Mouse (Mus musculus): Measurements from ENCODE around the gene Zfp866. TPM values are rescaled to one million over a fixed set of nuclear protein-coding genes. Genes with fewer than 3 reads are reported as not detected.

Zfp866 gene
- total and polyA plus RNA-seq, 3 experiments, result 8.5 to 16.1 (median 15.6) TPM

DNA sequence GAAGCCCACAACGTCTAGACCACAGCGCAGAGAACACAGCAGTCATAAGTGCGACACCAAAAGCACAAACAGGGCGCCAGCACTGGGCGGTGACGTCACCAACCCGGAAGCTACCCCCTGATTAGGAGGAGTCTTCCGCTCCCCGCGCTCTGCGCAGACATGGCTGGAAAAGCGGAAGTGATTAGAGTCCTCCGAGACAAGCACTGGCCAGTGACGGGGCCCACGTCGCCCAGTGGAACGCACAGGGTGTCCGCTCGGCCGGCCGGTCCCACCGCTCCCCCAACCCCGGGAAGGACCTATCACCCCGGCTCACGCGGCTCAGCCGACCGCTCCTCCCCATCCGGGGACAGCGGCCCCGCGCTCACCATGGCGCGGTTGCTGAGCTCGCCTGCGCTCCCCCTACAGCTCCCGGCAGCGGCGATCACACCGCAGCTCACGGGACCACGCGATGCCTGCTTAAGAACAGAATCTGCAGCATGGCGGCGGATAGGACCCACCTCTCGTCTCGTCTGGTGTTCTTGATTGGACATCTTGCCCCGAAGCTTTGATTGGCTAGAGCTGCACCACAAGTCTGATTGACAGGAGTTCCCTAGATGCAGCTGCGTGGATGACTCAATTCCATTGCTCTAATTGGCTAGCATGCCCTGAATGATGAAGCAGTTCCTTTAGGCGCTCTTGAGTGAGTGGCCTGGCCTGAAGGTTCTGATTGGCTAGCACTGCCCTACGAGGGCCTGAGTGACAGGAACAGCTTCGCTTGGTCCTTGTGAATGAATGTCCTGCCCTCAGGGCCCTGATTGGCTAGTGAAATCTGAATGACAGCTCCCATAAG lies 74.4 kb downstream of the Zfp866 start:
- Histone ChIP-seq H3K4me3 (peak overlapping the region; percentile 76), H3K79me2 (replicated peaks; ENCODE audit: control insufficient read depth, insufficient read depth, low read length) (peaks cover 8% of the 10 kb centered on the region), H3K27me3 (ENCODE audit: control insufficient read depth, insufficient read depth, low read length) (no peaks in the 10 kb centered on the region), H3K27ac (peak overlapping the region; percentile 99), H3K9ac (ENCODE audit: low read depth, low read length) (peak overlapping the region; percentile 97), H3K36me3 (ENCODE audit: control insufficient read depth, insufficient read depth, low read length) (peaks cover 11% of the 10 kb centered on the region; the same call in 1 of the 2 replicates), H3K4me1 (ENCODE audit: control insufficient read depth, insufficient read depth, low read length) (peaks cover 6% of the 10 kb centered on the region)
- TF ChIP-seq CTCF (IDR thresholded peaks at IDR 0.05), result no peak
- peak; percentile 83; the same call in 1 of the 2 replicates for TF ChIP-seq EP300 (IDR thresholded peaks at IDR 0.05; ENCODE audit: insufficient read depth, low read depth, low read length)
- peak; percentile 87 for TF ChIP-seq POLR2A (IDR thresholded peaks at IDR 0.05; ENCODE audit: insufficient read depth, low read depth, low read length)
- under 1% methylated on average over 52 of the region's 52 CpGs for WGBS
- peak; percentile 92 to 97 for DNase-seq
- intact Hi-C loops (cut with DNase I), result loop anchor here (1.0 to 10.0 kb wide), 5 partner anchors 33 to 186 kb away; partner anchors contain the start of genes Atp13a1, Gm20422, Ndufa13 and Tssk6

GRCm38 (mm10) chr8:69715366-69715765 lies 75.6 kb downstream of the Zfp866 start:
- no peak for DNase-seq
- Histone ChIP-seq H3K27ac (no peak overlapping the region), H3K27me3 (ENCODE audit: control insufficient read depth, insufficient read depth, low read length) (no peaks in the 10 kb centered on the region), H3K79me2 (replicated peaks; ENCODE audit: control insufficient read depth, insufficient read depth, low read length) (peaks cover 8% of the 10 kb centered on the region), H3K36me3 (ENCODE audit: control insufficient read depth, insufficient read depth, low read length) (peaks cover 11% of the 10 kb centered on the region), H3K4me1 (ENCODE audit: control insufficient read depth, insufficient read depth, low read length) (peaks cover 6% of the 10 kb centered on the region), H3K9ac (ENCODE audit: low read depth, low read length) (peak overlapping the region; percentile 1), H3K4me3 (peak overlapping the region; percentile 76)
- intact Hi-C loops (cut with DNase I), result loop anchor here (2.0 to 10.0 kb wide), 4 partner anchors 59 to 187 kb away; partner anchors contain the start of genes Atp13a1, Gm20422, Ndufa13 and Tssk6
- TF ChIP-seq POLR2A (IDR thresholded peaks at IDR 0.05; ENCODE audit: insufficient read depth, low read depth, low read length) (no peak), EP300 (IDR thresholded peaks at IDR 0.05; ENCODE audit: insufficient read depth, low read depth, low read length) (no peak), CTCF (IDR thresholded peaks at IDR 0.05) (no peak)
- WGBS, result 68% methylated on average over 6 of the region's 6 CpGs

DNA sequence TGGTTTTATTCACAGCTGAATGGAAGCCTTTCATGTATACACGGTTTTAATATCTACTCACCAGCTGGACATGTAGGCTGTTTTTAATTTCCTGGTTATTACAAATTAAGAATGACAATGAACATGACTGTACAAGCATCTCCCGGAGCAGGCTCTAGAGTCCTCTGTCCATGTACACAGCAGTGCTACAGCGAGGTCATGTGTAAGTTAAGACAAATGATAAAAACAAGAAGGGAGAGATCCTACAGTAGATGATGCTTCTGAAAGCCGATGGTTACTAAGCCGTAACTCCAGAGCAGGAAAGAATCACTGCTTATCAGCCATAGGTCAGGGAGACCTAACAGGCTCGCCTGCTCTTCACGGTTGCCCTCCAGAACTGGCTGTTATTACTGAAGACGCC lies 77.5 kb downstream of the Zfp866 start:
- peaks cover 19% of the 10 kb centered on the region for H3K36me3 ChIP-seq (ENCODE audit: control insufficient read depth, insufficient read depth, low read length)
- WGBS, result 67% methylated on average over 8 of the region's 8 CpGs

More for the DNA sequence above, 77.5 kb downstream of the Zfp866 start:
- DNase-seq, result no peak
- intact Hi-C loops (cut with DNase I), result loop anchor here (10.0 kb wide), 1 partner anchor 61 kb away; the partner anchor contains the start of gene Gm20422
- peaks cover 6% of the 10 kb centered on the region for H3K4me1 ChIP-seq (ENCODE audit: control insufficient read depth, insufficient read depth, low read length)
- no peak overlapping the region for H3K4me3 ChIP-seq
- H3K27ac ChIP-seq, result no peak overlapping the region
- TF ChIP-seq EP300 (IDR thresholded peaks at IDR 0.05; ENCODE audit: insufficient read depth, low read depth, low read length) (no peak), POLR2A (IDR thresholded peaks at IDR 0.05; ENCODE audit: insufficient read depth, low read depth, low read length) (no peak), CTCF (IDR thresholded peaks at IDR 0.05) (no peak)
- no peaks in the 10 kb centered on the region for H3K27me3 ChIP-seq (ENCODE audit: control insufficient read depth, insufficient read depth, low read length)
- H3K9ac ChIP-seq (ENCODE audit: low read depth, low read length), result no peak overlapping the region
- H3K79me2 ChIP-seq (replicated peaks; ENCODE audit: control insufficient read depth, insufficient read depth, low read length), result peaks cover 8% of the 10 kb centered on the region

Other genes starting within 250 kb of the Zfp866 start
- 1 to 10 TPM; 5.5 to 7.3 TPM for gene Zfp868, start 165.6 kb downstream of the Zfp866 start, total RNA-seq (2021)
- gene Zfp868, start 165.6 kb downstream of the Zfp866 start, polyA plus RNA-seq (2012; rRNA removed), result 2.2 and 7.5 TPM in 2 replicates
- 1 to 10 TPM; 1.1 to 1.3 TPM for gene Zfp964, start 136.7 kb downstream of the Zfp866 start, total RNA-seq (2021)
- 0.62 and 1.2 TPM in 2 replicates for gene Zfp964, start 136.7 kb downstream of the Zfp866 start, polyA plus RNA-seq (2012; rRNA removed)
- gene Zfp869, start 80.5 kb downstream of the Zfp866 start, total RNA-seq (2021), result 10 to 100 TPM; 14.6 to 15.7 TPM
- gene Zfp869, start 80.5 kb downstream of the Zfp866 start, polyA plus RNA-seq (2012; rRNA removed), result 3.0 and 6.1 TPM in 2 replicates
- gene Zfp963, start 41.2 kb downstream of the Zfp866 start, total RNA-seq (2021), result 1 to 10 TPM; 2.5 to 2.7 TPM
- 1.7 and 3.8 TPM in 2 replicates for gene Zfp963, start 41.2 kb downstream of the Zfp866 start, polyA plus RNA-seq (2012; rRNA removed)
- 1 to 10 TPM in 1 of 2 experiments, under 1 TPM in 1; 0.47 to 2.1 TPM for gene Gm20422, start 16.3 kb downstream of the Zfp866 start, total RNA-seq (2021)
- gene Gm20422, start 16.3 kb downstream of the Zfp866 start, polyA plus RNA-seq (2012; rRNA removed), result 0.64 TPM in 1 of 2 replicates, not detected in the other
- 10 to 100 TPM; 12.9 to 14.7 TPM for gene Atp13a1, start within 50 bp of the Zfp866 start, total RNA-seq (2021)
- gene Atp13a1, start within 50 bp of the Zfp866 start, polyA plus RNA-seq (2012; rRNA removed), result 25.7 and 26.5 TPM in 2 replicates
- gene Gmip, start 17.5 kb upstream of the Zfp866 start, total RNA-seq (2021), result 1 to 10 TPM; 4.6 to 4.8 TPM
- 6.6 and 10.9 TPM in 2 replicates for gene Gmip, start 17.5 kb upstream of the Zfp866 start, polyA plus RNA-seq (2012; rRNA removed)
- under 1 TPM; 0.18 to 0.25 TPM for gene Lpar2, start 31.3 kb upstream of the Zfp866 start, total RNA-seq (2021)
- 0.32 and 0.53 TPM in 2 replicates for gene Lpar2, start 31.3 kb upstream of the Zfp866 start, polyA plus RNA-seq (2012; rRNA removed)
- under 1 TPM; 0.23 to 0.37 TPM for gene Pbx4, start 41.3 kb upstream of the Zfp866 start, total RNA-seq (2021)
- 0.61 and 0.68 TPM in 2 replicates for gene Pbx4, start 41.3 kb upstream of the Zfp866 start, polyA plus RNA-seq (2012; rRNA removed)
- 1 to 10 TPM; 1.5 to 1.9 TPM for gene Cilp2, start 96.5 kb upstream of the Zfp866 start, total RNA-seq (2021)
- gene Cilp2, start 96.5 kb upstream of the Zfp866 start, polyA plus RNA-seq (2012; rRNA removed), result 11.2 and 16.8 TPM in 2 replicates
- under 1 TPM; 0.16 to 0.23 TPM for gene Tssk6, start 111.0 kb upstream of the Zfp866 start, total RNA-seq (2021)
- gene Tssk6, start 111.0 kb upstream of the Zfp866 start, polyA plus RNA-seq (2012; rRNA removed), result 0.23 and 0.49 TPM in 2 replicates
- gene Ndufa13, start 111.4 kb upstream of the Zfp866 start, total RNA-seq (2021), result 100 to 1,000 TPM; 417 to 492 TPM
- 443 and 488 TPM in 2 replicates for gene Ndufa13, start 111.4 kb upstream of the Zfp866 start, polyA plus RNA-seq (2012; rRNA removed)
- 10 to 100 TPM; 13.3 to 16.8 TPM for gene Yjefn3, start 111.5 kb upstream of the Zfp866 start, total RNA-seq (2021)
- 11.5 and 14.2 TPM in 2 replicates for gene Yjefn3, start 111.5 kb upstream of the Zfp866 start, polyA plus RNA-seq (2012; rRNA removed)
- 10 to 100 TPM; 36.4 TPM for gene Gatad2a, start 205.2 kb upstream of the Zfp866 start, total RNA-seq (2021)
- 23.7 and 24.7 TPM in 2 replicates for gene Gatad2a, start 205.2 kb upstream of the Zfp866 start, polyA plus RNA-seq (2012; rRNA removed)

Data from heart, adult 2 months (tissue).